Mouse (Mus musculus) CH12.LX (cell line): ENCODE measurements around the gene Nup188.

ENCODE experiments used
- BHLHE40 ChIP-seq: IDR thresholded peaks from 2 replicates; pipeline ENCODE4 v1.6.1; 2011; ENCODE audit warnings: mild to moderate bottlenecking, low read depth, low read length, improper control_type of control experiment
- CTCF ChIP-seq, 2 experiments: IDR thresholded peaks in 1 of 2; conservative IDR thresholded peaks in 1 of 2; 2 replicates each; pipeline ENCODE4 v1.5.1; 2011 to 2012; ENCODE audit warnings: low read depth in 2 of 2, low read length in 2 of 2, improper control_type of control experiment in 1 of 2, inconsistent platforms in 1 of 2, mild to moderate bottlenecking in 1 of 2, moderate library complexity in 1 of 2
- JUND ChIP-seq: conservative IDR thresholded peaks from 2 replicates; pipeline ENCODE4 v1.6.1; 2011; ENCODE audit warnings: low read depth, low read length, improper control_type of control experiment
- MAX ChIP-seq: IDR thresholded peaks from 2 replicates; pipeline ENCODE4 v1.6.1; 2011; ENCODE audit warnings: low read length, improper control_type of control experiment
- MAZ ChIP-seq: IDR thresholded peaks from 2 replicates; pipeline ENCODE4 v1.6.1; 2012; ENCODE audit warnings: low read depth, mild to moderate bottlenecking, inconsistent platforms, low read length, improper control_type of control experiment, moderate library complexity
- POLR2A ChIP-seq: IDR thresholded peaks from 2 replicates; pipeline ENCODE4 v1.6.1; 2011; ENCODE audit warnings: low read depth, mild to moderate bottlenecking, improper control_type of control experiment, low read length

DNA sequence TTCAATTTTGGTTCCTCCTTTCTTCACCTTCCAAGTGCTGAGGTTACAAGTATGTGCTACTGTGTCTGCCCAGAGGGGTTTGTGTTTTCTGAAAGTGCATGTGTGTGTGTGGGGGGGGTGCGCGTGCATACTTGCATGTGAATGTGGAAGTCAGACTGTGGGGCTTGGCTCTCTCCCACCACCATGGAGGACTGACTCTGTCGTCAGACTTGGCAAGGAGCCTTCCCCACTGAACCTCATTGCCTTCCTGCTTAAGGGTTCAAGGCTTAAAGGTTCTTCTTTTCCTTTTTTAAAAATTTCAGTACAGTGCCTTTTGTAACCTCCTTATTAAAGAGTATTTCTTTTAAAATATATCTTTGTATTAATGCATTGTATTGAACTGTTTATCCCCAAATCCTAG, 42.6 kb downstream of the Nup188 start:
- TF ChIP-seq MAX (no peak), CTCF (conservative IDR thresholded peaks at IDR 0.05 in 1 of 2, IDR thresholded peaks at IDR 0.05 in 1 of 2; ENCODE audit: low read depth in 2 of 2, low read length in 2 of 2) (no peak), BHLHE40 (no peak), POLR2A (no peak), JUND (no peak), MAZ (no peak)
